Mouse (Mus musculus) ES-Bruce4 (cell line): Measurements from ENCODE around the gene Itsn1. TPM values are rescaled to one million over a fixed set of nuclear protein-coding genes. Genes with fewer than 3 reads are reported as not detected.

Experiments
- H3K27ac ChIP-seq: 2 replicates; pipeline ENCODE4 v1.5.1; 2012; ENCODE audit warnings: low read length, inconsistent platforms; ENCODE audit not compliant: insufficient read depth
- H3K27me3 ChIP-seq: 2 replicates; pipeline ENCODE4 v1.6.1; 2012; ENCODE audit warnings: mild to moderate bottlenecking, low read length, inconsistent platforms; ENCODE audit not compliant: control insufficient read depth, poor library complexity, insufficient read depth, severe bottlenecking
- H3K36me3 ChIP-seq: 2 replicates; pipeline ENCODE4 v1.6.1; 2012; ENCODE audit warnings: inconsistent platforms, mild to moderate bottlenecking, low read length, moderate library complexity; ENCODE audit not compliant: control insufficient read depth, poor library complexity, insufficient read depth, severe bottlenecking
- H3K4me1 ChIP-seq: one replicate; pipeline ENCODE4 v1.8.1; 2011; ENCODE audit warnings: low read length; ENCODE audit not compliant: control insufficient read depth, insufficient read depth
- H3K4me3 ChIP-seq: 2 replicates; pipeline ENCODE4 v1.5.1; 2011; ENCODE audit warnings: low read depth, mild to moderate bottlenecking, low read length
- H3K9ac ChIP-seq: 2 replicates; pipeline ENCODE4 v1.6.1; 2012; ENCODE audit warnings: low read depth, mild to moderate bottlenecking, inconsistent platforms; ENCODE audit not compliant: poor library complexity, severe bottlenecking
- H3K9me3 ChIP-seq: replicated peaks from 2 replicates; pipeline ENCODE4 v1.6.1; 2012; ENCODE audit warnings: mild to moderate bottlenecking, low read length, inconsistent platforms; ENCODE audit not compliant: control insufficient read depth, poor library complexity, insufficient read depth, severe bottlenecking
- CTCF ChIP-seq: IDR thresholded peaks from one replicate; pipeline ENCODE4 v1.8.1; 2011; ENCODE audit warnings: low read depth, low read length
- EP300 ChIP-seq: IDR thresholded peaks from 2 replicates; pipeline ENCODE4 v1.6.1; 2011; ENCODE audit warnings: low read depth, low read length; ENCODE audit not compliant: insufficient read depth
- POLR2A ChIP-seq: IDR thresholded peaks from one replicate; pipeline ENCODE4 v1.8.1; 2011; ENCODE audit warnings: low read length; ENCODE audit not compliant: insufficient read depth
- polyA plus RNA-seq: library from polyadenylated mRNA; stranded (reverse); fragments of >200 nt; gene quantifications from 2 replicates; pipeline ENCODE4 v1.2.4, GENCODE M21; 2011; ENCODE audit warnings: low read depth; ENCODE audit not compliant: missing spikeins, insufficient read depth, insufficient read length

The Itsn1 gene
- polyA plus RNA-seq, 1 experiment = 85.7 TPM

DNA sequence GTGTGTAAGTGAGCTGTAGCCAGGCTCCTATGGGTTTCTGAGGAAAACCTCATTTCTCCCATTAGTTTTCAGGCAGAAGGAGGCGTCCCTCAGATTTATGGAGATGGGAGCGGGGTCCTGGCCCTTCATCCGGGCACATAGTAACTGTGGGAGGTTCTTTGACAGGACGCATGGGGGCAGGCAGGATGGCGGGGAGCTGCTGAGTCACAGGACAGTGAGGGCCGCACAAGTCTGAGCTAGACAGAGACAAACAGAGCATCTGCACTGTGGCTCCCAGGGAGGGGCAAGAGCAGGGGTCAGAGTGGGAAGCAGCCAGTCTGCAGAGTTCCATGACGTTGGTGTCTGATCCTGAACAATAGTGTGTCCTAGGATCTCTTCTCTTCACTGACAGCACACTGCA lies 133.8 kb downstream of the Itsn1 start:
- Histone ChIP-seq H3K4me1 (peaks cover 7% of the 10 kb centered on the region), H3K36me3 (no peaks in the 10 kb centered on the region), H3K9me3 (no peaks in the 10 kb centered on the region), H3K9ac (no peak overlapping the region), H3K4me3 (no peak overlapping the region), H3K27me3 (no peaks in the 10 kb centered on the region), H3K27ac (no peak overlapping the region)
- no peak for TF ChIP-seq EP300
- no peak for TF ChIP-seq CTCF
- TF ChIP-seq POLR2A = no peak

DNA sequence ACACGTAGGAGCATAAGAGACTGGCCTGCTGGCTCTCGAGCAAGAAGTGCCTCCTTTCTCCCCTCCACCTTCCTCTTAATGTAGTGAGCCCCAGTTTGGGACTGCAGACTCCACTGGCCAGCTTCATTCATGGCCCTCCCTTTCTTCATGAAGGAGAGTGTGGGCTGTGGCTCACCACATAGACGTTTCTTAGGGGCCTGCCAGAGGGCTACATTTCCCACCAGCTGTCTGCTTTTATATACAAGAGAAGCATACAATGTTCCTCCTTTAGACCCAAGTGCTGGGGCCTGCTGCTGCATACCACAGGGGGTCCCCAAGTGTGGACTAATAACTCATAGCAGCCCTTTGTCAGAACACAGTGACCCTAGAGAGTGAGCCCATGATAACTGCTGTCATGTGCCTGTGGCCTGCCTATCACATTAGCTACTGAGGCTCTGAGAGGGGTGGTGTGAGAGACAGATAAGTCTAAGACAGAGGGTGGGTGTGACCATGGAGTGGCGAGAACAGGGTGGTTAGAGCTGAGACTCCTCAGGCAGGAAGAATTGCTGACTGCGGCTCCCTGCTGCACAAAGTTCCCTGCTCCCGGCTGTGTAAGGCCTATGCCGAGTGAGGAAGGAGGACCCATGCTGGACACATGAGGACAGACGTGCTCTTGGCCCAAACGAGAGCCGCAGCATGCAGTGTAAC lies 135.7 kb downstream of the Itsn1 start:
- H3K9me3 ChIP-seq = no peaks in the 10 kb centered on the region
- no peaks in the 10 kb centered on the region for H3K36me3 ChIP-seq
- no peaks in the 10 kb centered on the region for H3K27me3 ChIP-seq
- no peak for TF ChIP-seq CTCF
- TF ChIP-seq POLR2A = no peak
- TF ChIP-seq EP300 = no peak
- H3K4me1 ChIP-seq = peaks cover 7% of the 10 kb centered on the region
- no peak overlapping the region for H3K4me3 ChIP-seq
- H3K27ac ChIP-seq = no peak overlapping the region
- no peak overlapping the region for H3K9ac ChIP-seq

DNA sequence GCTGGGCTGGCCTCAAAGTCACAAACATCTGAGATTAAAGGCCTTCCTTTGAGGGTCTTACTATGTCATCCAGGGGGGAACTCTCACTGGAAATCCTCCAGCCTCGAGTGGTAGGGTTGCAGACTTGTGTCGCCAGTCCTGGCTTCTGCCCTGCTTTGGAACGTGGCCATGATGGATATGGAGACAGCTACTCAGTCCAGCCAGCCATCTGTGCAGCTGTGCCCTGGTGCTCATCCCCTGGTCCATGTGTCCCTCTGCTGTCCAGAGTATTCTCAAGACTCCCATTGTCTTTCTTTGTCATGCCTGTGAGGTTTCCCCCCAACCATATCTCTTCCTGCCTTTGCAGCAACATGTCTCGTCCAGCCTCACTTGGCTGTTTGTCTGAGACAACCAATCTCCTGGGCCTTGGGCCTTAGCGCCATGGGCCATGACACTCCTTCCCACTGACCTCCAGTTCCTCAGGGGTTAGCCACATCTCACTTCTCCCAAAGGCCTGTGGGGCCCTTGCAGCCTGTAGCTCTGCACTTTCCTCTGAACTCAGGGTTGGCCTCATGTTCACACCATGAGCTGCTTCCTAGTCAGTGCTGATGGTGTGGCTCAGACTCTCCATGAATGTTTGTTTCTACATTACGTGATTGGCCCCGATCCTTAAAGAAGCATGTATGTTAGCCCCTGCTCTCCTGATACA lies 136.6 kb downstream of the Itsn1 start:
- H3K27ac ChIP-seq = no peak overlapping the region
- no peak overlapping the region for H3K4me3 ChIP-seq
- H3K27me3 ChIP-seq = no peaks in the 10 kb centered on the region
- peaks cover 7% of the 10 kb centered on the region for H3K4me1 ChIP-seq
- H3K9ac ChIP-seq = no peak overlapping the region
- TF ChIP-seq CTCF = no peak
- no peak for TF ChIP-seq POLR2A
- no peak for TF ChIP-seq EP300
- H3K36me3 ChIP-seq = no peaks in the 10 kb centered on the region
- H3K9me3 ChIP-seq = no peaks in the 10 kb centered on the region

DNA sequence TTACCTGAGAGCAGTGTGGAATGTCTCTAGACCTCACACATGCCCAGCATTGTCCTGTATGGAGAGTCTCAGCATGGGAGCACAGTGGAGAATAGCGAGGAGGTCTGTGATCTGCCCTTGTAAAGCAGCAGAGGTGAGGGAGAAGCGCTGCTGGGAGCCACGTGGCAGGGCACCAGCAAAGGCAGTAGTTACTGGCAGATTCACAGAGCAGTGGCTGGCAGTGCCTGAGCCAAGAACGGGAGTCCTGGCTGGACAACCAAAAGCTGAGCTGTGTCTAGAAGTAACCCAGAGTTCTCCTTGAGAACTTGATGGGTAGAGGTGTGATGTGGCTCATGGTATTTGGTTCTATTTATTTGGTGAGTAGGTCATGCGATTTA lies 137.2 kb downstream of the Itsn1 start:
- H3K9ac ChIP-seq = no peak overlapping the region
- H3K4me1 ChIP-seq = peaks cover 6% of the 10 kb centered on the region
- H3K27ac ChIP-seq = no peak overlapping the region
- TF ChIP-seq CTCF = no peak
- no peak for TF ChIP-seq POLR2A
- no peak for TF ChIP-seq EP300
- H3K9me3 ChIP-seq = no peaks in the 10 kb centered on the region
- H3K36me3 ChIP-seq = no peaks in the 10 kb centered on the region
- no peak overlapping the region for H3K4me3 ChIP-seq
- no peaks in the 10 kb centered on the region for H3K27me3 ChIP-seq

DNA sequence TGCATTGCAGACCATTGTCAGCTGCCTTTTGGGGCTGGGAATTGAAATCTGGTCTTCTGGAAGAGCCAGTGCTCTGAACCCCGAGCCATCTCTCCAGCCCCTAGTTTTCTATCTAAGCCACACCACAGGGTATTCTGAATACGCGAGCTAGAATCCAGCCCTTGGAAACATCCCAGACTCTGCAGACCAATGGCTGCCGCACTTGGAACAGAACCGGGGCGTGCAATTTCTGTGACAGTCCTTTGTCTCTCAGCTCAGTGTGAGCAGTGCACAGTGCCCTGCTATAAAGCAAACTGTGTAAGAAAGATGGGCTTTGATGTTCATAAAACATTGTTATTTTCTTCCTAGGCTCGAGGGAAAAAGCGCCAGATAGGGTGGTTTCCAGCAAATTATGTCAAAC lies 138.6 kb downstream of the Itsn1 start:
- Histone ChIP-seq H3K27me3 (no peaks in the 10 kb centered on the region), H3K36me3 (no peaks in the 10 kb centered on the region), H3K9ac (no peak overlapping the region), H3K27ac (no peak overlapping the region), H3K9me3 (no peaks in the 10 kb centered on the region), H3K4me1 (peaks cover 1% of the 10 kb centered on the region), H3K4me3 (no peak overlapping the region)
- TF ChIP-seq EP300 = no peak
- no peak for TF ChIP-seq POLR2A
- no peak for TF ChIP-seq CTCF
